Mouse (Mus musculus): ENCODE data around the gene Sh3gl2. TPM values are rescaled to one million over a fixed set of nuclear protein-coding genes. Genes with fewer than 3 reads are reported as not detected.

Sh3gl2 gene
- total and polyA plus RNA-seq, 3 experiments = 0.05 TPM; not detected in 2

DNA sequence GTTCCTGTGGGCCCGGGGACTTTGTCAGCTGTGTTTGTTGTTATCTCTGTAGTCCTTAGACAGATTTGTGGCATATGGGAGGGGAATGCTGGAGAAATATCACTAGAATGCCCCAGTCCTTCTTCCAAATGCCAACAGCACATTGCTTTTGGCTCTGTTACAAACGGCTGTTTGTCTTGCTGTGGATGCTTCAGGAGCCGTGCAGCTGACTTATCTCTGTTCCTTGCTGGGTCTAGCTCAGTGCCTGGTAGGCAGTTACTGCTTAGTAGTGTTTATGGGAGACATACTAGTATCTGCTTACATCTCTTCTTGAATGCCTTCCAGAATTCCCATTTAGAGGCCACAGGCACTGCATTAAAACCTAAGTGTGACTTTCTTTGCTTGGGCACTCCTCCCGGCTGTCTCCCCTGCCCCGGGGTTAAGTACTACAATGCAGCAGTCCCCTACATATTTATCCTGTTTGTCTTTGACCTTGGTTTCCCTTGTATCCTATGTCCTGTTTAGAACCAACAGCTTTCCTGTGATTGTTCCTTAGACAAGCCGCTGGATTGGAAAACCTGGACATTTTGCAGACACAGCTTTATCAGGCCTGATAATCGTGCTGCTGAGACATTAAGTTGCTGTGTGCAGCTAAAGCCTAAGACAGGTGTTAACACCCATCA, 101.1 kb downstream of the Sh3gl2 start:
- Histone ChIP-seq H3K36me3 (replicated peaks) (no peaks in the 10 kb centered on the region), H3K27me3 (ENCODE audit: insufficient read depth, low read length) (no peaks in the 10 kb centered on the region), H3K9me3 (replicated peaks) (peaks cover 20% of the 10 kb centered on the region), H3K4me1 (ENCODE audit: insufficient read depth, low read depth, low read length) (no peaks in the 10 kb centered on the region), H3K4me3 (ENCODE audit: low read depth, low read length) (no peak overlapping the region)
- TF ChIP-seq GATA2 (IDR thresholded peaks at IDR 0.05; ENCODE audit: borderline replicate concordance, low read depth, low read length) (no peak), POLR2AphosphoS5 (IDR thresholded peaks at IDR 0.05; ENCODE audit: insufficient replicate concordance, low read depth, low read length) (no peak), CTCF (IDR thresholded peaks at IDR 0.05; ENCODE audit: low read depth, low read length) (no peak), GATA1 (IDR thresholded peaks at IDR 0.05; ENCODE audit: borderline replicate concordance, low read length) (no peak), TAL1 (conservative IDR thresholded peaks at IDR 0.05; ENCODE audit: low read depth, low read length) (no peak)
- ATAC-seq (ENCODE audit: extremely low read depth, insufficient number of reproducible peaks, low FRiP score, poor library complexity, severe bottlenecking) = no peak
- no peak for DNase-seq (ENCODE audit: low spot score)

DNA sequence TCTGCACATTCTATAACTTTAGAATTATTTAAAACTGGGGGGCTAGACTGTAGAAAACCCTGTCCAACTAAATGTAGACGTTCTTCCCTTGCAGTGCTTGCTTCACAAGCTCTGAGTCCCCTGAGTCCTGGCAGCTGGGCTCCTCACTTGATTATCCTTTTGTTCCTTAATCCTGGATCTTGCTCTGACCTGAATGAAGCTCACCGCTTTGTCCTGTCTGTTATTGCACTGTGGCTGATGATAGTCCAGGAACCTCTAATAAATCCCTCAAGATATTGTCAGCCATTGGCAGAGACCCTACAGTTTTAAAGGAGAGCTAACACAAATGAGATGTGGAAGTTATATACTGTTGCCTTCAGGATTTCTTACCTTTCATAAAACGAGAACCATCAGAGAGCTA, 114.2 kb downstream of the Sh3gl2 start:
- Histone ChIP-seq H3K4me1 (ENCODE audit: insufficient read depth, low read depth, low read length) (no peaks in the 10 kb centered on the region), H3K27me3 (ENCODE audit: insufficient read depth, low read length) (no peaks in the 10 kb centered on the region), H3K4me3 (ENCODE audit: low read depth, low read length) (no peak overlapping the region), H3K9me3 (replicated peaks) (peaks cover 10% of the 10 kb centered on the region), H3K36me3 (replicated peaks) (no peaks in the 10 kb centered on the region)
- TF ChIP-seq GATA1 (IDR thresholded peaks at IDR 0.05; ENCODE audit: borderline replicate concordance, low read length) (no peak), CTCF (IDR thresholded peaks at IDR 0.05; ENCODE audit: low read depth, low read length) (no peak), POLR2AphosphoS5 (IDR thresholded peaks at IDR 0.05; ENCODE audit: insufficient replicate concordance, low read depth, low read length) (no peak), GATA2 (IDR thresholded peaks at IDR 0.05; ENCODE audit: borderline replicate concordance, low read depth, low read length) (no peak), TAL1 (conservative IDR thresholded peaks at IDR 0.05; ENCODE audit: low read depth, low read length) (no peak)
- DNase-seq (ENCODE audit: low spot score) (no peak), ATAC-seq (ENCODE audit: extremely low read depth, insufficient number of reproducible peaks, low FRiP score, poor library complexity, severe bottlenecking) (no peak)

DNA sequence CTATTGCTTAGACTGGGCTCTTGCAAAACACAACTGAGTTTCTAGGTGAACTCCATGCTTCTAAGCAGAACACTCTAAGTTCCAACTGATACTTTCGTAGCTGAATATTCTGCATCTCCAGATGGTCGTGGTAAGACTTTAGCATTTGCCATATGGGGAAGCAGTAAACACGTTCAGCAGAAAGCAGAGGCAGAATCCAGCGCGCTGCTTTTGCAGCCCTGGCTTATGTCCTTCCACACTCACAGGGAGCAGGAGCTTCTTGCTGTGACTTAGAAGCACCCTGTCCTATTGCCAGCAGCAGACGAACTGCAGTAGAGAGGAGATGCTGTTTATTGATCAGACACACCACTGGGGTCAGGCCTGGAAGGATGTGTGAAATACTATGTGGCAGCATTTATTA, 120.5 kb downstream of the Sh3gl2 start:
- TF ChIP-seq CTCF (IDR thresholded peaks at IDR 0.05; ENCODE audit: low read depth, low read length) (no peak), POLR2AphosphoS5 (IDR thresholded peaks at IDR 0.05; ENCODE audit: insufficient replicate concordance, low read depth, low read length) (no peak), GATA1 (IDR thresholded peaks at IDR 0.05; ENCODE audit: borderline replicate concordance, low read length) (no peak), GATA2 (IDR thresholded peaks at IDR 0.05; ENCODE audit: borderline replicate concordance, low read depth, low read length) (no peak), TAL1 (conservative IDR thresholded peaks at IDR 0.05; ENCODE audit: low read depth, low read length) (no peak)

DNA sequence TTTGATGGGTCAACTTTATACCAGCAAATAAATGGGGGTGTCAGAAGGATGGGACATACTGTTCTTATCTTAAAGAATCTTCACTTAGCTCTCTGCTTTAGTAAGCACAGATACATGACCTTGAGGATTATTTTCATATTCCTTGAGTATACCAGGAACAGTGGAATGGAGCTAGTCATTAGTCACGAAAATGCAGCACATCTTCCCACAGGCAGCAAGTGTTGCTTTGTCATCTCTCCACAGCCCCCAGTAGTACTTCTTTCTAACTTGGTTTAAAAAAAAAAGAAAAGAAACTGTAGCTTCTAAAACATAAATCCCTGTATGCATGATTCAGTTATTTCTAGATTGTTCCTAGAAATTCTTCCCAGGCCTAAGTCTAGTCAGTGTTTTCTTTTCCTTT, 121.1 kb downstream of the Sh3gl2 start:
- ATAC-seq (ENCODE audit: extremely low read depth, insufficient number of reproducible peaks, low FRiP score, poor library complexity, severe bottlenecking) (no peak), DNase-seq (ENCODE audit: low spot score) (no peak)
- Histone ChIP-seq H3K9me3 (replicated peaks) (peaks cover 5% of the 10 kb centered on the region), H3K4me1 (ENCODE audit: insufficient read depth, low read depth, low read length) (no peaks in the 10 kb centered on the region), H3K27me3 (ENCODE audit: insufficient read depth, low read length) (no peaks in the 10 kb centered on the region), H3K4me3 (ENCODE audit: low read depth, low read length) (no peak overlapping the region), H3K36me3 (replicated peaks) (no peaks in the 10 kb centered on the region)
- TF ChIP-seq GATA2 (IDR thresholded peaks at IDR 0.05; ENCODE audit: borderline replicate concordance, low read depth, low read length) = no peak
- TF ChIP-seq CTCF (IDR thresholded peaks at IDR 0.05; ENCODE audit: low read depth, low read length) = no peak
- no peak for TF ChIP-seq GATA1 (IDR thresholded peaks at IDR 0.05; ENCODE audit: borderline replicate concordance, low read length)
- TF ChIP-seq POLR2AphosphoS5 (IDR thresholded peaks at IDR 0.05; ENCODE audit: insufficient replicate concordance, low read depth, low read length) = no peak
- no peak for TF ChIP-seq TAL1 (conservative IDR thresholded peaks at IDR 0.05; ENCODE audit: low read depth, low read length)

More for the DNA sequence above, 120.5 kb downstream of the Sh3gl2 start:
- H3K27me3 ChIP-seq (ENCODE audit: insufficient read depth, low read length) = no peaks in the 10 kb centered on the region
- no peak for DNase-seq (ENCODE audit: low spot score)
- no peaks in the 10 kb centered on the region for H3K4me1 ChIP-seq (ENCODE audit: insufficient read depth, low read depth, low read length)
- H3K36me3 ChIP-seq (replicated peaks) = no peaks in the 10 kb centered on the region
- H3K9me3 ChIP-seq (replicated peaks) = peaks cover 5% of the 10 kb centered on the region
- no peak for ATAC-seq (ENCODE audit: extremely low read depth, insufficient number of reproducible peaks, low FRiP score, poor library complexity, severe bottlenecking)
- no peak overlapping the region for H3K4me3 ChIP-seq (ENCODE audit: low read depth, low read length)

DNA sequence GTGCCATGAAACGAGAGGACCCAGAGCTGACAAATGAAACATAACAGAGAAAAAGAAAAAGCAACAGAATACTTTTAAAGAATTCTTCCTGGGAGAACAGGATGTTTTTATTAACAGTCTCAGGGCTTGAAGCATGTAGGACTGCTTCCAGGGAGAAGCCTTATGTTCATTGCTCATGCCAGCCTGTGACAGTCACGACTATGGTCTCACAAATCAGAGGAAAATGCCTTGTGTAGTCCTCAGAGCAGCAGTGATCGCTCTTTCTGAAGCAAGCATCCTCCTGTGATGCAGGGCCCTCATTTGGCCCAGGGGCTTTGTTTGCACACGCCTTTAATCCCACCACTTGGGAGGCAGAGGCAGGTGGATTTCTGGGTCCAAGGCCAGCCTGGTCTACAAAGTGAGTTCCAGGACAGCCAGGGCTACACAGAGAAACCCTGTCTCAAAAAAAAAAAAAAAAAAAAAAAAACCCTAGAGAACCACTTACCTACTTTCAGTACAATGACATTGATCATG, 129.8 kb downstream of the Sh3gl2 start:
- DNase-seq (ENCODE audit: low spot score) (no peak), ATAC-seq (ENCODE audit: extremely low read depth, insufficient number of reproducible peaks, low FRiP score, poor library complexity, severe bottlenecking) (no peak)
- Histone ChIP-seq H3K36me3 (replicated peaks) (no peaks in the 10 kb centered on the region), H3K27me3 (ENCODE audit: insufficient read depth, low read length) (no peaks in the 10 kb centered on the region), H3K4me3 (ENCODE audit: low read depth, low read length) (no peak overlapping the region), H3K4me1 (ENCODE audit: insufficient read depth, low read depth, low read length) (no peaks in the 10 kb centered on the region), H3K9me3 (replicated peaks) (peaks cover 12% of the 10 kb centered on the region)
- TF ChIP-seq GATA2 (IDR thresholded peaks at IDR 0.05; ENCODE audit: borderline replicate concordance, low read depth, low read length) (no peak), CTCF (IDR thresholded peaks at IDR 0.05; ENCODE audit: low read depth, low read length) (no peak), POLR2AphosphoS5 (IDR thresholded peaks at IDR 0.05; ENCODE audit: insufficient replicate concordance, low read depth, low read length) (no peak), GATA1 (IDR thresholded peaks at IDR 0.05; ENCODE audit: borderline replicate concordance, low read length) (no peak)

DNA sequence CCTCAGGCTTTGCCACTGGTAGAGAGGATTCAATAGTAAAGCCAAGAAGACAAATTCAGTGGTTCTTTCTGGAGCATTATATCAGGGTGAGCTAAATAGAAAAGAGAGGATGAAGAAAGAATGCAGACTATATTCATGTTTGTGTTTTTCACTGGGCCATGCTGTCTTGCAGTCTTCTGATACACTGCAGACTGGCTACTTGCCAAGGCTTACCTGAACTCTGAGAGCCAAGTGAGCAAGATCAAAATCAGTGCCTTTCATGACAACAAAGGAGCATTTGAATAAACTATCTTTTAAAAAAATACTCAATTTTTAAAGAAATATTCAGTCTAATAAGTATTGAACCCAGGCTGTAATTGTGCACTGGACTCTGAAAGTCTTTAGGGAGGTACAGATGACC, 131.4 kb downstream of the Sh3gl2 start:
- DNase-seq (ENCODE audit: low spot score) = no peak
- no peaks in the 10 kb centered on the region for H3K27me3 ChIP-seq (ENCODE audit: insufficient read depth, low read length)
- peaks cover 12% of the 10 kb centered on the region for H3K9me3 ChIP-seq (replicated peaks)
- TF ChIP-seq GATA1 (IDR thresholded peaks at IDR 0.05; ENCODE audit: borderline replicate concordance, low read length) (no peak), GATA2 (IDR thresholded peaks at IDR 0.05; ENCODE audit: borderline replicate concordance, low read depth, low read length) (no peak), CTCF (IDR thresholded peaks at IDR 0.05; ENCODE audit: low read depth, low read length) (no peak), TAL1 (conservative IDR thresholded peaks at IDR 0.05; ENCODE audit: low read depth, low read length) (no peak), POLR2AphosphoS5 (IDR thresholded peaks at IDR 0.05; ENCODE audit: insufficient replicate concordance, low read depth, low read length) (no peak)
- H3K4me3 ChIP-seq (ENCODE audit: low read depth, low read length) = no peak overlapping the region
- H3K36me3 ChIP-seq (replicated peaks) = no peaks in the 10 kb centered on the region
- ATAC-seq (ENCODE audit: extremely low read depth, insufficient number of reproducible peaks, low FRiP score, poor library complexity, severe bottlenecking) = no peak
- H3K4me1 ChIP-seq (ENCODE audit: insufficient read depth, low read depth, low read length) = no peaks in the 10 kb centered on the region
